Mouse (Mus musculus): ENCODE measurements around the gene Map4k5. TPM values are rescaled to one million over a fixed set of nuclear protein-coding genes. Genes with fewer than 3 reads are reported as not detected.

Map4k5 gene
- total RNA-seq, 4 experiments from 2014 or later, result 42.6 to 49.5 (median 48.4) TPM

DNA sequence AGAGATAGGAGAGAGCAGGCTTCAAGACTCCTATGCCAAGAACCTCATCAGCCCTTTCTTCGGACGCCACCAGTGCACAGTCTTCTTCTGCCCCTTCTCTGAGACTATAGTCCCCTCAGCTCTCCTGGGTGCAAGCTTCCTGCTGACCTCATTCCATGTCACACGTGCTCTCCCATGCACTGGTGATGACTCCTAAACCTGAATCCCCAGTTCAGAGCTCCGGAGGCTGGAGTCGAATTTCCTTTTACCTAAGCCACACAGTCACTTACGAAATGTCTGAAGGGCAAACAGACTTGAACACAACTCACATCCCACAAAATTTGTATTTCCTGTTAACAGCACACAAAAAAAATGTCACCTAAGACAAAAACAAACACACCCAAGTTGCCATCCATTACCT lies 5.2 kb downstream of the Map4k5 start:
- DNase-seq (ENCODE audit: low spot score in 2 of 2), result no peak

DNA sequence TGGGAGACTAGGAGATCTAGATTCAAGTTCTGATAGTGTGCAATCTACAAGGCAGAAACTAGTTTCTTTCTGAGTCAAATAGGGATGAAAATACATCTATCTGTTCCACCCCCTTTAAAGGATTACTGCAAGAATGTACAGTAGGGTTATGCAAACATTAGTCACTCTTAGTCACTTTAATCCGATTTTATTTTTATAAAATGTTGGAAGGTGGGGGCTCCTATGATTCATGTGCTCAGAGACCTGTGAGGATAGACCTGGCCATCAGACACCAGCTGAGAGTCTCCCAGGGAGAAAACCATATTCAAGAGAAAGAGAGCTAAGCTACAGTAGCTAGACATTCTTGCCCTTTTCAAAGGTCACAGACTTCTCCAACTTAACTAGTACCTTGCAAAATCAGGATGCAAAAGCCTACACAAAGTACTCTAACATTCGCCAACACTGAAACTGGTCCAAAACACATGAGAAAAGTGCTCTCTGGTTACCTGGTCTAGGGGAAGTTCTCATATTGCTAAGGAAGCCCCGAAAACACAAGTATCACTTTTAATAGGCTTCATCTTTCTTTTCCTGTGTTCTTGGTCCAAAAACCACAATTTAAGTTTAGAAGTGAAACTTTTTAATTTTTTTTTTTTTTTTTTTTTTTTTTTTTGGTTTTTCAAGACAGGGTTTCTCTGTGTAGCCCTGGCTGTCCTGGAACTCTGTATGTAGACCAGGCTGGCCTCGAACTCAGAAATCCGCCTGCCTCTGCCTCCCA lies 7.7 kb downstream of the Map4k5 start:
- DNase-seq (ENCODE audit: low spot score in 2 of 2), result no peak

DNA sequence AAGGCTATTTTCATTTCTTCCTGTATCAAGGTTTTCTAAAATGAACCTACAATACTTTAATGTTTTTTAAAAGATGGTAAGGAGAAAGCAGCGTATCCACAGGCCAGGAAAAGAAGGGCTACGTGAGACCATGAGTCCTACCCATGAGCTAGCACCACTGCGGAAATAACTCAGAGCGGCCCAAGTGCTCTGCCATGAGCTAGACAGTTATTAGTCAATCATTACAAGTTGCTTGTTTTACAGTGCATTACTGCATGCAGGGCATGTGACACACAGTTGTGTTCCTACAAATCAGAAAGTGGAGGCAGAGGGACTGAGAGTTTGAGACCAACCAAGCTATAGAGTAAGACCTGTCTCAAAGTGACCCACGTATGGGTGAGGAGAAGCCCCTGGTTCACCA lies 8.9 kb downstream of the Map4k5 start:
- no peak for DNase-seq (ENCODE audit: low spot score in 2 of 2)

DNA sequence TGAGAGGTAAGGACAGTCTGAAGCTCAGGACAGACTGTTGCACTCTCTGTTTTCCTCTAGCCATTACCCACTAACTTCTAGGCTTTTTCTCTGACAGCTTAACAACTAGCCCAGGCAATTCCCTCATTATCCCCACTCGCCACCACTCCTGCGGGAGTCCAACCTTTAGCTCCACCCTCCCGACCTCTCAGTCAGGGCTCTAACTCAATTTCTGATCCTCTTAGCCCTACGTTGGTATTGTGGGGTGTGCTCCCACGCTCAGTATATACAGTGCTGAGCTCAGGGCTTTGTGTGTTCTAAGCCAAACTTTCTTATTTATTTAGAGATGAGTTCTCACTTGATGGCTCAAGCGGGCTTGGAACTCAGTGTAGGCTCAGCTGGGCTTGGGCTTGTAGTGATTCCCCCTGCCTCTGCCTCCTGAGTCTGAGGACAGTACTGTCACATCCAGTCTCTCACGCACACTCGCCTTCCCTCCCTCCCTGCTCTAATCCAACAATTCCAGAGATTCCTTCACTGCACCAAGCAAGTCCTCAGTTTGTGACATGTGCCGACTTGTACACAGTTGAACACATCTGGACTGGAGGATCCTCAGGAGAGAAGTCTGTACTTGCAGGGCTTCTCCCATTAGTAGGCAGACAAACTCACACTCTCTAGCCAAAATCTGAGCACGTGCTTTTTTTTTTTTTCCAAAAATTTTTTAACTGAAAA lies 11.6 kb downstream of the Map4k5 start:
- DNase-seq (ENCODE audit: low spot score in 2 of 2), result no peak

DNA sequence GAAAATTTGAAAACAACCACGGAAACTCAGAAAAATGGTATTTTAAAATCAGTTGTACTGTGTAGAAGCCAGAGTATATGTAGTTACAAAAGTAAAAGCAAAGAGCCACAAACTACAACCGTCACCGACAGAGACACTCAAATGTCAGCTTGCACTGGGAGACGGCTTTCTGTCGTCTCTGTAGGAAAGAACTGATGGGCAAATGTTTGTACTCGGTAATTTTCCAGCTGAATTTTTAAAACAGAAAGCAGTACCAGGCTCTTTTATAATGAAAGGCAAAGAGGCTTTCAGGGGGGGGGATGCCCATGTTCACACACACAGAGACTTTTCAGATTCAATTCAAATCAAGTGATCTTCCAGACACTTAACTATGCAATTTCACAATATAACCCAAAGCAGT lies 13.3 kb downstream of the Map4k5 start:
- no peak for DNase-seq (ENCODE audit: low spot score in 2 of 2)

DNA sequence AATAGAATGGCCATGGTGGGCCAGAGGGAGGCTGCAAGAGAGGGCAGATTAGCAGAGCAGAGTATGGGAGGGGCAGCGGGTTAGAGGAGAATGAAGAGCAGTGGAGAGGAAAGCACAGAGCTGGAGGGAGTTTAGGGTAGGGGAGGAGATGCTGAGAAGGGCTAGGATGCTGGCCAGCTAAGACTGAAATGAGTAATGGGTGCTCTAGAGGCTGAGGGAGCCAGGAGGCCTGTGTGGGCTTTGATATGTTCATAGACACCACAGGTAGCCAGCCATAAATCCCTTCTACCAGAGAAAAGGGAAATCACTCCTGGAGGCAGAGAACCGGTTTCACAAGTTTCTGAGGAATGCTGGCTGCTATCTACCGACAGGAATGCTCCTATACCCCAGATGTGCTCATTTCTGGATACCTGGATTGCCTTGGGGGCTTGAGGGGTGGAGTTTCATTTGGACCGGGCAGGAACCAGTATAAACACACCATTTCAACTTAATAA lies 13.8 kb downstream of the Map4k5 start:
- DNase-seq (ENCODE audit: low spot score in 2 of 2), result no peak

DNA sequence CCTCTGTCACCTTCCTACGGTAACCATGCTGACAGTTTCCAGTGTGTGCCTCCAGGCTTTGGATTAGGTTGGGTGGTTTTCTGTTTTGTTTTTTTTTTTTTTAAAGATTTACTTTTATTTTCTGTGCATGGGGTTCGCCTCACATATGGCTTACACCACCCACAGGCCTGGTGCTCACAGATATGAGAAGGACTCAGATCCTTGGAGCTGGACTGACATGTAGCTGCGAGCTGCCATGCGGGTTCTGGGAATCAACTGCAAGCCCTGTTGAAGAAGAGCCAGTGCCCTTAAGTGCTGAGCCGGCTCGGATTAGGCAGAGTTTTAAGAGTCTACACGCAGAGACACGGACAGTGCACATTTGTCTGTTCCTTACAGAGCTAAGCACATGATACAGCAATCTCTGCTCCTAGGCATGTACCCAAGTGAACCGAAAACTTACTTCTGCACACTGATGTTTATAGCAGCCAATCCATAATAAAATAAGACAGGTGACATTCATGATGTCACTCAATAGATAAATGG lies 15.1 kb downstream of the Map4k5 start:
- no peak for DNase-seq (ENCODE audit: low spot score in 2 of 2)

DNA sequence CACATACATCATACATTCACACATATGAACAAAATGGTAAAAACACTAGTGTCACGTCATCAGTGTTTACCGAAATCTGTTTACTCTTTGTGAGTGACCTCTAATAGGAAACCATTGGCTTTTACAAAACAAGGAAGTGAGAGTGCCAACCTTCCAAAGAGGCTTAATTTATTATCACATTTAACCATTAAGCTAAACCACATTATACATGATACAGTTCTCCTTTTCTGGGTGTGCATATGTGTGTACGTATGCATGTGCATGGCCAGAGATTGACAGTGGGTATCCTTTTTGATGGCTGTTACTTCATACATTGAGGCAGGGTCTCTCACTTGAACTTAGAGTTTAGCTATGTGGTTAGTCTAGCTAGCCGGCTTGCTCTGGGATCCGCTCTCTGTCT lies 21.4 kb downstream of the Map4k5 start:
- DNase-seq (ENCODE audit: low spot score in 2 of 2), result no peak

DNA sequence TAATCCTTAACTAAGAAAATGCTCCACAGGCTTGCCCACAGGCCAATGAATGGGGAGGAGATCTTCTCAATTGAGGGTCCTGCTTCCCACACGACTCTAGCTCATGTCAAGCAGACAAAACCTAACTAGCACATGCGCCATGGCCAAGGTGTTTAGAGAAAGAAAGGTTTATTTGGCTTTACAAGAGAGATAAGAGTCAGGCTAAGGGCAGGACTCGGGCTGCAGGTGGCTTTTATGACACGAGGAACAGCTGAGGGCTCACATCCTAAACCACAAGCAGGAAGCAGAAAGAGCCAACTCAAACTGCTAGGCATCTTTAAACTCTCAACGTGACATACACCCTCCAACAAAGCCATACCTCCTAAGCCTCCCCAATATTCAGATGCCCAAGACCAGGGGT lies 25.7 kb downstream of the Map4k5 start:
- no peak for DNase-seq (ENCODE audit: low spot score in 2 of 2)

DNA sequence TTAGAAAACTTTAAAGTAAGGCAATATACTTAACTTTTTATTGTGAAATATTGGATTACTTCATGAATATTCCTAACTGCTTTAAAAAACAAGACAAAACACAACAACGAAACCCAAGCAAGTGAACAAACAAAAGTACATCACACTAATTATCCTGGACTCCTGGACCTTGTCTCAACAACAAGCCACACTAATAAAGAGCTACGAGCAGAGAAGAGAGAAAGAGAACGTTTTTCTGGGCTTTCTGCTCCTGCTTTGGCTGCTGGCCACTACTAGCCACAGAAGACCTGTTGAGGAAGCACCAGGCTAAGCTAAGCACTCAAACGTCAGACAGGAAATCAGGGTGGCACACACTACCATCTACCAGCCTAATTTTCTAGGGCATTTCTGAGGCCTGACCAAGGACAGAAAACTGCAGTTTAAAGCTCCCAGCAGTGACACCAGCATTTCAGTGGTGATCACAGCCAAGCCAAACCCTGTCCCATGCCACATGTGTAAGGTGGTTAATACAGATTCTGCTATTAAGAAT lies 28.8 kb downstream of the Map4k5 start:
- DNase-seq (ENCODE audit: low spot score in 2 of 2), result no peak

DNA sequence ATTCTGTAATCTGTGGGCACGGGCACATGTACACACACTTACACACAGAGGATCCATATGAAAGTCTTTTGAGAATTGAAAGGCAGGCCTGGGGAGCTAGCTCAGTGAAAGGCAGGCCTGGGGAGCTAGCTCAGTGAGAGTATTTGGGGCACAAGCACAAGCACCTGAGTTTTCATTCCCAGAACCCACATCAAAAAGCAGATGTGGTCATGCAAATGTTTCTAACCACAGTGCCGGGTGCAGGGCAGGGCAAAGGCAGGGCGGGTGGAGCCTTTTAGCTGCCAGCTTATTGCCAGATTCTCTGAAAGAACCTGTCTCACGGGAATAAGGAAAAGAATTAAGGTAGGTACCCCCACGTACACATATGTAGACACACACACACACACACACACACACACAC lies 29.5 kb downstream of the Map4k5 start:
- DNase-seq (ENCODE audit: low spot score in 2 of 2), result no peak

DNA sequence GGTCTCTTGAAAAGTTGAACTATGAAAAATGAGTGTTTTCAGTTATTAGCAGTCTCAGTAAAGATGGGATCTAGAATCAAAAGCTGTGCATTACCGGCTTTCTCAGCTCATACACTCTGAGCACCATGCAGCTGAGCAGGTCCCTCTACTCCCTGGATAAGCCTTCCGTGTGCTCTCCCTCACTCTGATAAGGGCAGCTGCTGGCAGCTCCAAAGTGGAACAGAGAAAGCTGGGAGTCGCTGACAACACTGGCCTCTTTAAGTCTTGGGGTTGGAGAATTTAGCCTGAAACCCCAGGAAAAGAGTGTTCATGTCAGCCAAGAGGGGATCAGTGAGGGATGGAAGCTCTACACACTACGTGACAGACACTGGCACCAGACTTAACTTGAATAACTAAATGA lies 34.2 kb downstream of the Map4k5 start:
- no peak for DNase-seq (ENCODE audit: low spot score in 2 of 2)

DNA sequence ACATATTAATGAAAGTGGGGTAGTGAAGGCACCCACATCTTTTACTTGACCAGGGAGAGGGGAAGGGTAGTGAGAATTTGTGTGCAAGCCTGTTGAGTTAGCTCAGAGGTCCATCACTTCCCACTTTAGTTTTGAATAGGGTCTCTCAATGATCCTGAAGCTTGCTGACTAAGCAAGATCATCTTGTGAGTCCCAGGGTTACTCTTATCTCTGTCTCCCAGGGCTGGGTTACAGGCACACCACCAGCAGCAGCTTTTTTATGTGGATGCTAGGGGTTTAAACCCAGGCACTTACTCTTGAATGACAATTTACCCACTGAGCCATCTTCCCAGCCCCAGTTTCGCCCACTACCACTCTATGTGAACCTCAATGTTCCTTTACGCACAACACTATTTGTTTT lies 35.4 kb downstream of the Map4k5 start:
- DNase-seq (ENCODE audit: low spot score in 2 of 2), result no peak

DNA sequence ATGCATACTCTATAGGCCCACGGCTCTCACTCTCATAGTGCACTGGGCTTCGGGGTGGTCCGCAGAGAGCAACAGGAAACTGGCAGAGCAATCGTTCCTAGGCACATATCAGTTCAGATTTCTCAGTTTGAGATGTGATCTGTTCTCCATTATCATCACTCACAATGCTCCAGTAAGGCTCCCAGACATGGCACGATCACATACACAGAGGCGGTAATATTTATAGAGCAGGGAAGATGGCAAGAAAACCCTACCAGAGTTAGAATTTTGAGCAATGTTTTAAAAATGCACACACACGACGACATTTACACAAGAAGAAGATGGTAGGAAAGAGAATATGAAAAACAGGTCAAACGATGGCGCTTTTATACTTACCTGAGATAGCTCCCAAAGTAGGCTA lies 36.6 kb downstream of the Map4k5 start:
- DNase-seq (ENCODE audit: low spot score in 2 of 2), result no peak

DNA sequence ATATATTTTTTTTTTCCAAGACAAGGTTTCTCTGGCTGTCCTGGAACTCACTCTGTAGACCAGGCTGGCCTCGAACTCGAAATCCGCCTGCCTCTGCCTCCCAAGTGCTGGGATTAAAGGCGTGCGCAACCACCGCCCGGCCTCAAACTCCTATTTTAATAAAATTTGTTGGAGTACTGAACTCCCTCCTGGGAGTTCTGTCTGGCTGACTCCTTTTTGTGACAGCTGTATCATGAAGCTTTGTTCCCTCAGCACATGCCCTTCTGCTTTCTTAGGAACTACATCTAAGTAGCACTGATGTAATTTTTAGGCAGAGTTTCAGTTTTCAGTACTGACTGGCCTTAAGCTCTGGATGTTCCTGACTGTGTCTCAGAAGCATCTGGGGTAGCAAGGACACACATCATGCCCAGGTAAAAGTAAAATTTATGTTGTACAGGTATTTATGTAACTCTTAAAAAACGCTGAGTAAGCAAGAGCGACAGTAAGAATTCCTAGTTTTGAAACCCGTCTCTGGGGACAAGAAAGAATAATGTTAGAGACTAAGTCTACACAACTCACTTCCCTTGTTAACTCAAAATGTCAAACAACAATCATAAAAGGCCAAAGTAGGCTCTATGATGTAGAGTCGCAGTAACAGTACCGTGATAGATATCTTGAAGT lies 37.2 kb downstream of the Map4k5 start:
- no peak for DNase-seq (ENCODE audit: low spot score in 2 of 2)

DNA sequence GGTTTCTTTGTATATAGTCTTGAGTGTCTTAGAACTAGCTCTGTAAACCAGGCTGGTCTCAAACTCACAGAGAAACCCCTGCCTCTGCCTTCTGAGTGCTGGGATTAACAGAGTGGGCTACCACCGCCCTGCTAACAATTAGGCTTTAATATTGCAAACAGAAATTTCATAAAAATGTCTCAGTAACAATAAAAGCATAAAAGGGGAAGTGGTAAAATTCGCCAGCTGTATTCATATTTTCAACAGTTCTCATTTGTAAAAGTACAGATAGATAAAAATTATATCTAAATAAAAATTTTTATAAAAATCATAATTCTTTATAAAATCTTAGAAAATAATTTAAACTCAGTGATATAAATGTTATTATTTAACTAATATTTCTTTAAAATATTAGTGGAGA lies 39.1 kb downstream of the Map4k5 start:
- DNase-seq (ENCODE audit: low spot score in 2 of 2), result no peak

DNA sequence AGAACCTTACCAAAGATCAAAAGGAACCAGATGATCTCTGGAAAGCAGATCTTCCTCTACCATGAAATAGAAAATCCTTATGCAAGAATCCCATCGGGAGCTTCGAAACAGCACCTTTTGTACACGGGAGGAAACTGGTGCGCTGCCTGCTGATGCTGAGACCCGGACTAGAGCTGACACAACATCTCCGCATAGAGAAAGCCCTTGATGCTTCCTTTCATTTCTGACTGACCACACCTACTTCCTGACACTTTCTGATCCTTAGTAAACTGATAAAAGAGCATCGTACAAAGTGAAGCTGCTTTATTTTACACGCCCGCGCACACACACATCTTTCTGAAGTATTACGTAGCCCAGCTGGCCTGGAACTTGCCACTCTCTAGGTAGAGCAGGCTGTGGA lies 39.6 kb downstream of the Map4k5 start:
- no peak for DNase-seq (ENCODE audit: low spot score in 2 of 2)

DNA sequence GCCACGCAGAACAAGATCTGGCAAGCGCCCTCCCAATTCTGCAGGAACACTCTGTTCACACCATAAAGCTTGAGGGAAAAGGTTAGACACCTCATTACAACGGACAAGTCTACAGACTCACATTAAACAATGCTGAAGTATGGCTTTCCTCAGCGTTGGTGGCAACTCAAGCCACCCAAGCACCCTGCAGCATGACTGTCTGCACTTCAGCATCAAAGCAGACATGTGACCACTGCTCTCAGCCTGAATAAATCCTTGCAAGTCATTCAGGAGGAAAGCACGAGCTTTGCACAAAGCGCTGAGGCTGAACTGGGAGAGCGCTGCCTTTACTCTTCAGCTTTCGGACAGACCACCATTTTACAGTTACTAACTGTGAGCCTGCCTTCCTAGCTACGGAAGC lies 40.7 kb downstream of the Map4k5 start:
- no peak for DNase-seq (ENCODE audit: low spot score in 2 of 2)

DNA sequence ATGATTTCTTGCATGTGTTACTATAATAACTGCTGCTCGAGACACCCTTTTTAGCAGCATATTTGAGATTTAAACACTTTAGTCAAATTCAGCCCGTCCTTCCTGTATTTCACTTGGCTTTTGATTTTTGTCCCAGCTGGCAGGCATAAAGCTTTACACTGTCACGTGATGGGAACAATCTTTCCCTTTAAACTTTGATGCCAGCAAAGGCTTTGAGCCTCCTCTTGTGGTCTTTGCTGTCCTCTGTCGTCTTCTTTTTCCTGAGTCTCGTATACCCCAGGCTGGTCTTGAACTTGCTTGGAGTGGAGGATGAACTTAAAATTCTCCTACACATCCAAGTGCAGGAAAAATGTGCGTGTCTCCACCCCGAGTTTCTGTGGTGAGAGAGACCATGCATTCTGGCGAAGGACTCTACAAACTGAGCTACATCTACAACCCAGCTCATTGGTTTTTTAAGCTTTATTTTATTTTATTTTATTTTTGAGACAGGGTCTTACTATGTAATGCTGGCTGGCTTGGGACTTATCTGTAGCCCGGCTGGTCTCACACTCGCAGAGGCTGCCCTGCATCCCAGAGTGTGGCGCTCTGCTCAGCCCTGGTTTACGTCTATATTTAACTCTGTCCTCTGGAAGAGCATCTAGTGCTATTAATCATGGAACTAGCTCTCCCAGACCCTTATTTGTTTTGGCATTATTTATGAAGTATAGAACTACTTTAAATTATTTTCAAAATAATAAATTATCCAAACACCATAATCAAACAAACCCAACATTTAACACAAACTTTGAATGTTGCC lies 44.7 kb downstream of the Map4k5 start:
- no peak for DNase-seq (ENCODE audit: low spot score in 2 of 2)

DNA sequence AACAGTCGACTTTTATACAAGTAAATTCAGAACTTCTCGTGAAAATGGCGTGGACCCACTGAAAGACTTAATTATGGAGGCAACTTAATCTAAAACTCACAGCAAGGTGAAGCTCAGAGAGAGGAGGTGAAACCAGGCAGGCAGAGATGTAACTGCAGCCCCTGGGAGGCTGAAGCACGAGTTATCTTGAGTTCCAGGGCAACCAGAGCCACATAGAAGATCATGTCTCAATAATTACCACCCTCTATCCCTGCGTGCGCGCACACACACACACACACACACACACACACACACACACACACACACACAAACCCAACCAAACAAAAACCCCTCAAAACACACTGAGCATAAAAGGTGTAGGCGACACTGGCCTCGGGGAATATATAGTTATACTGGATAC lies 46.5 kb downstream of the Map4k5 start:
- no peak for DNase-seq (ENCODE audit: low spot score in 2 of 2)

DNA sequence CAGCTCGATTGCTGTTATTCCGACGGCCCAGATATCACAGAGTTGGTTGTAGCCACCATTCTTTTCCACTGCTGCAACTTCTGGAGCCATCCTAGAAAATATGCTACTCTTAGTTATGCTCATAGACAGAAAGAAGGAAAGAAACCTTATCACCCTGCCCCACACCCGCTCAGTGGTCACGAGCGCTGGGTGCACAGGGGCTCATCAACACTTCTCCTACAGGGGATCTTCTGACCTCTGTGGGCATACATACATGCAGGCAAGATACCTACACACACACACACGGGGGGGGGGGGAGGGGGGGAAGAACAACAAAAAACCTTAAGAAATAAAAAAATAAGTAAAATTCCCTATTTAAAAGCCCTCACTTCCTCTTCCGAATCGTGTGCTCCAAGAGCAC lies 47.3 kb downstream of the Map4k5 start:
- no peak for DNase-seq (ENCODE audit: low spot score in 2 of 2)

Measured in layer of hippocampus, adult 8-10 months (tissue).